Mouse (Mus musculus) neural tube, embryonic 10.5 days (tissue): ENCODE results near the gene Mrps23.

Experiments
- DNase-seq: peaks from one replicate; pipeline ENCODE4 v3.0.0-alpha.2; 2017; ENCODE audit warnings: low spot score; ENCODE audit errors: extremely low spot score

Gene Mrps23

DNA sequence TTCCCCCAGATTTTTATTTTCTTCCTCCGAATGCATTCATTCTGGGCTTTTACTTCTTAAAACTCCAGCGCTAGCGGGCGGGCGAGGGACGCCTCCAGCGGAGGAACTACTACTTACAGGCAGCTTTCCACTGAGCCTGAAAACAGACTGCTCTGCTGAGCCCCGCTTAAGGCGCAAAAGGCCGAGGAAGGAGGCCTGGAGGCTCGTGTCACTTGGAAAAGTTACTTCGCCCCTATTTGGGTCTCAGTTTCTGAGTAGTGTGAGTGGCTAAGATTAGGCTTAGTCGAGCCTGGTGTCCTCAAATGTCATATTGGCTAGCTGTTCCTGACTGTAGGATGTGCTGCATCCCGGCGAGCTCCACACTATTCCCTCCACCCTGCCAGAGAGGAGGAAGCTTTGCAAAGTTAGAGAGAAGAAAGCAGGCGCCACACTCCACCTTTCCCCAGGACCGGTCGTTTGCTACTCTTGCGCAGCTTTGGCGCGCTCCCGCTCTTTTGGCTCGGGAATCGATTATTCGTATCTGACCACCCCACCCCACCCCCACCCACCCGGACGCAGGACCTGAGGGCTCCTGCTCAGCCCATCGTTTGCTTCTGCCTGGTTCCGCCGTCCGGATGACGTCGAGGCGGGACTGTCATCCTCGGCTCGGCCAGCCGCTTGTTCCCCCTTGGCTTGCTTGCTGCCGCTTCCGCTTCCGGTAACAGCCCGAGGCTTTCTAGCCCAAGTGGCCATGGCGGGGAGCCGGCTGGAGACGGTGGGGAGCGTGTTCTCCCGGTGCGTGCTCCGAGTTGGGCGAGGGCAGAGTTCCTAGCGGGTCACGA, at the start of gene Mrps23:
Gene Mrps23 (plus strand): TSS at position 677 of the 821 bp plus-strand sequence.
- peak; percentile 90 for DNase-seq

DNA sequence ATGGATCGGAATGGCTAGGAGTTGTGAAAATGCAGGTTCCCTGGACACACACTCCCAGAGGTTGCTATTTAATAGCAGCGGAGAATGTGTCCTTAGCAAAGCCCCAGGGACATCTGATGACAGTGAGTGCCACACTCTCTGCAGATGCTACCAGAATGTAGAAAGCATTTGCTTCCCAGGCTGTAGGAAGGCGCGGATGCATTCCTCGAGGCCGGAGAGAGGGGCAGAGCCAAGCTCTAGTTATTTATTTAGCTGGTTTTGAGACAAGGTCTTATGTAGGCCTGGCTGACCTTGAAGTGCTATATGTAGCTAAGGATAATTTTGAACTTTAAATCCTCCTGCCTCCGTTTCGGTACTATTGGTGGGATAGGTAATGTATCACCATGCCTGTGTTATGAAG, 49.7 kb upstream of the Mrps23 start:
- peak; percentile 17 for DNase-seq

DNA sequence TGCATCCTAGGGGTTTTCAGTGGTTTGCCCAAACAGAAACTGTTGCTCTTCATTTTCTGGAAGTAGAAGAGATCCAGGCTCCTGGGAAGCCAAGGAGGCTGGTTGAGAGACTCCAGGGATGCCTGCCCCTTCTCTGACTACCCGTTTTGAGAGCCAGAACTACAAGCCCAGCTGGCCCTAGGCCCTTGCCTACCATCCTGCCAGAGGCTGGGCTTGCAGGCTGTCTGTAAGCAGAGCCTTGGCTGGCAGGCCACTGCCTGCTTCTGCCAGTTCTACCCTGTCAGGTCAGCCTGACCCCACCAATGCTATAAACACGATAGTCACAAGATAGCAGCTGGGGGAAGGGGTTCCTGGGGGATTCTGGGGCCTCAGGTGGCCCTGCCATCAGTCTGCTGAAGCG, 48.7 kb upstream of the Mrps23 start:
- DNase-seq, result no peak

DNA sequence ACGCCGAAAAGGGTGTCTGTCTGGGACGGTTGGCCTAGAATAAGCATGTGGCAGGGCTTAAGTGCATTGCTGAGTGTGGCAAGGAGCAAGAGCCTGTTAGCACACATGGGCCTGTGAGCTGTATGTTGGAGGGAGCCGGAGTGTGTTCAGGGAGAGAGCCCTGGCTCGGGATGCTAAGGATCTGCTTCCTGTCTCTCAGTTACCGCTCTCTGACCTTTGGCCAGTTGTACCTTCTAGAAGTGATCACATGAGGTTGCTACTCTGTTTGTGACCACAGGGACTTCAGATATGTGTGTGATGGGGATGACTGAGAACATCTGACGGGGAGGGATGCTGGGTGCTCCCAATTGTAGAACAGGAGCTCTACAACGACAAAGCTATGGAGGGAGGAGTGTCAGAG, 48.2 kb upstream of the Mrps23 start:
- DNase-seq, result no peak

DNA sequence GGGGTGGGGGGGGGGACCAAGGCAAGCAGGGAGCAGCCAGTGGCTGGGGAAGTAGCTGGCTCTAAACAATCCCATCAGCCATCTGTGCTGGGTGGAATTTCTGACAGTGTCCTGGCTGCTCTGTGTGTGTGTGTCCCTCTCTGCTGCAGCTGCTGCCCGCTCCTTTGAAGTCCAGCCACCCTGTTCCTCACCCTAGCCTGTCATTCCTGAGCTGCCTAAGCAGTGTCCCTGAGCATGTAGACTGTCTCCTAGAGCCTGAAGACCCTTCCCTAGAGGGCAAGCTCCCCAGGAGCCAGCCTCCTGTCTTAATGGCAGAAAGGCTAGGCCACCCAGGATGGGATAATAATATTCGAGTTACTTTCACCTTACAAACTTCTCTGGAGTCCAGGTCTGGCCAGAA, 47.8 kb upstream of the Mrps23 start:
- no peak for DNase-seq

DNA sequence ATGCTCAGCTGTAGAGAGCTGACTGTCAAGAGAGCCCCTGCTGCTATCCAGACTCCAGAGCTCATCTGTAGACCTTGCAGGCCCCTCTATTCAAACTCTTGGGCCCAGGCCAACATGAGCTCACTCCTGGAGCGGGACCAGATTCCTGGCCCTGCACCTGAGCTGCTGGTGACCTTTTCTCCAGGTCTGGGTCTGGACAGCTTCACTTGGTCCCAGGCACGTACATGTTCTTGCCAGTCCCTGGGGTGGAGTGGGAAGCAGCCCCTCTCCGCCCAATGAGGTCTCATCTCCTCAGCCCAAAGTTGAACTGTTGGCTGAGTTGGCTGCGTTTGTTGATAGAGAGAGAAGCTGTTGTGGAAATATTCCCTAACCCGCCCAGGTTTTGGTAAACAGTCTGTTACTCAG, 45.3 kb upstream of the Mrps23 start:
- DNase-seq, result no peak

DNA sequence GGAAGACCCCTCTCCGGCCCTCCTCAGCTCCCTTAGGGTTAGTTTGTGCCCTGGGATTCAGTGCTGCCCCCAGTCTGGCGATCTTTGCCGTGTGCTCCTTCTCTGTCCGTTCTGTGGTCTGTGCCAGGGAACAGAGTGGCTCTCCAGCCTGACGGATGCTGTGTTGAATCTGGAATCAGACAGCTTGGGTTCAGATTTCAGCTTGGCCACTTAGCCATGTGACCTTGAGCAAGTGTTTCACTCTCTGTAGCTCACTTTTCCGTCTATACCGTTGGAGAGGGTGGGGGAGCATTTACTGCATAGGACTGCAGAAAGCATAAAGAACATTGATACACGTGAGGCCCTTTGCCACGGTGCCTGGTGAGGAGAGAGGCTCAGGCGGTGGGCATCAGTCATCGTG, 44.8 kb upstream of the Mrps23 start:
- no peak for DNase-seq

DNA sequence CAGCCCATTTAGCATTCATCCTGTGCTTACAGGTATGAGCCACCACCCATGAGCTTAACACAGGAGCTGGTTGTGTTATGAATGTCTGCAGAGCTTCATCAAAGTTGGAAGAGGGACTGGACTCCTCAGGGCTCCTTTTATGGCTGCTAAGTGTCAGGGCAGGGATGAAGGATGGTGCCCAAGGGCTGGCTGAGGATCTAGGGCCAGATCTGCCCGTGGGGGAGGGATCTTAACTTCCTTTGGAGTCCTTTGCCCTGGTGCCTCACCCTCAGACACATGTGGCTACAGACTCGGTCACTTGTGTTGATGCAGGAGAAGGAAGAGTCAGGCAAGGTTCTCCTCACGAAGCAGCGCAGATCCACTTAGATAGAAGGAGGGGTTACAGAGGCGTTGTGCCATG, 43.9 kb upstream of the Mrps23 start:
- DNase-seq, result no peak

DNA sequence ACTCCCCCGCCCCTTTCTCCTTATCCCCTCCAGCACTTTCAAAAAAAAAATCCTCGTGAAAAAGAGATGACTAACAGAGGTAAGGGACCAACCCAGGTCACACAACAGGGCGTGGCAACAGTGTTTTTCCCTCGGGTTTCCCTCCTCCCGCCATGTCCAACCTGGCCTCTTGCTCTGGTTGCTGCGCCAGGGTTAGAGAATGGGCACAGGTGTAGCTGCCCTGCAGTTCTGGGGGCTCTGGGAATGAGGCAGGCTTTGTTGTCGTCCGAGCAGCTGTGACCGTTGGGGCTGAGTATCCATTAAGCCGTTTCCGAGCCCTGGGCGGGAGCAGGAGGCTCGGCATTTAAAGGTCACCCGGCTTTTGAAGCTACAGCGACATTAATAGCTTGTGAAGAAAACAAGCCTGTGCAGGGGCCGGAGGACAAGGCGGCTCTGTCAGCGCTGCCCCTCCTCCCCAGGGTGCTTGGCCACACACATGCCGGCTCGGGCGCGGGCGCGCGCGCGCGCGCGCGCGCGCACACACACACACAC, 43.1 kb upstream of the Mrps23 start:
- peak; percentile 82 for DNase-seq

DNA sequence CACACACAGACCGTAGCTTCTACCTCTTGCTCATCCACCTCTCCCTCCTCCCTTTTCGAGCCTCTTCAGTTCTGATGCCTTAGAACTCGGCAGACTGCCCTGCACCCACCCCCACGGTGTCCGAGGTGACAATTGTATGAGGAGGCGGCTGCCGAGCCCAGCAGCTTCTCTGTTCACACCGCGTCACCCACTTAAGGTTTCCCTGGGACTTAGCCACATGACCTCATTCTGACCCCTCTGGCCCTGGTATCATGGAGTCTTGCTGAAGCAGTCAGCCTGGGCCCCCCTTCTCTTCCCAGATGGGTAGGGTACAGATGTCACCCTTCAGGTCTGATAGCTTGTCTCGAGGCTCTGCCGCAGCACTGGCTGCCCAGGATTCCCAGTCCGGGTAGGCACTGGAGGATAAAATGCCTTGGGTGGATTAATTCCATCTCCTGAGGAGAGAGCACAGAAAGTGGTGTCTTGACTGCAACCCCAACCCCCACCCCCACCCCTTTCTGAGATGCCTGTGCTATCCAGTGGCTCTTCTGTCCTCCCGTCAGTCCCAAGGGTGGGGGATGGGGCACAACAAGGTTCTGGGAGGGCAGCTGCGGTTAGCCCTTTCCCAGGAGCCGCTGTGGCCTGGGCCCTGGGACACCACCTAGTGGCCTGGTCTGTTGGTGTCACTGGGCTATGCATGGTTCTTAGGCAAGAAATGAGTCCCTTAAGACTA, 42.4 kb upstream of the Mrps23 start:
- peak; percentile 87 for DNase-seq

DNA sequence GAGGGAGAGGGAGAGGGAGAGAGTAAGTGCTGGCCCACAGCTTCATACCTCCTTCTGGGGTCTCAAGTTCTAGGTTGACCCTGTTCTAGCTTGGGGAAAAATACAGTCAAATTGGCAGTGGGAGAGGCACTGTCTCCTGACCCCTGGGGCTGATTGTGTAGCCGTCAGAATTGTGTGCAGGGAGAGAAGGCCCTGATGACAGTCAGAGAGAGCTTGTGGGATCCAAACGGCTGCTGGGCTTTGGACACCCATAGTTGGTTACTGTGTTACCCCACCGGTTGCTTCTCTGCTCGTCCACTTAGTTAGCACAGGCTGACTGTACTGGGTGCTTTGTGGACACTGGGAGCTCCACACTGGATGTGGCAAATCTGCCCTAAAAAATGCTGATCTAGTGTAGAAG, 41.4 kb upstream of the Mrps23 start:
- DNase-seq, result no peak

DNA sequence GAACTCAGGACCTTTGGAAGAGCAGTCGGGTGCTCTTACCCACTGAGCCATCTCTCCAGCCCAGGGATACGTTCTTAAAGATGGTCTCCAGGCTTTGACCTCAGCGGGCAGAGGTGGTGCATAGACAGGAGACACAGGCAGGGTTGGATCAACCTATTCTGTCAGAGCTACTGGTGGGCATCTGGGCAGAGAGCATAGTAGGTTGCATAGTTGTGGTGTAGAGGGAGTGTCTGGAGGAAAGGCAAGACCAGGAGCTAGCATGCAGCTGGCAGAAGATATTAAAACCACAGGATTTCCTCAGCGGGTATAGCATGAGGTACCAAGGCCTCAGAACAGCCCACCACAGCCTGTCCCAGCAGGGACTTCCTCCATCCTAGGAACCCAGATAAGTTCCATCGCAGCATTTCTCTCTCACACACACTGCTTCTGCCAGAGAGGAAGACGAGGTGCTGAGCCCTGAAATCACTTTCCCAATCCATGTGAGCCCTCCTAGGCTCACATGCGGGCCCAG, 39.9 kb upstream of the Mrps23 start:
- DNase-seq, result no peak

DNA sequence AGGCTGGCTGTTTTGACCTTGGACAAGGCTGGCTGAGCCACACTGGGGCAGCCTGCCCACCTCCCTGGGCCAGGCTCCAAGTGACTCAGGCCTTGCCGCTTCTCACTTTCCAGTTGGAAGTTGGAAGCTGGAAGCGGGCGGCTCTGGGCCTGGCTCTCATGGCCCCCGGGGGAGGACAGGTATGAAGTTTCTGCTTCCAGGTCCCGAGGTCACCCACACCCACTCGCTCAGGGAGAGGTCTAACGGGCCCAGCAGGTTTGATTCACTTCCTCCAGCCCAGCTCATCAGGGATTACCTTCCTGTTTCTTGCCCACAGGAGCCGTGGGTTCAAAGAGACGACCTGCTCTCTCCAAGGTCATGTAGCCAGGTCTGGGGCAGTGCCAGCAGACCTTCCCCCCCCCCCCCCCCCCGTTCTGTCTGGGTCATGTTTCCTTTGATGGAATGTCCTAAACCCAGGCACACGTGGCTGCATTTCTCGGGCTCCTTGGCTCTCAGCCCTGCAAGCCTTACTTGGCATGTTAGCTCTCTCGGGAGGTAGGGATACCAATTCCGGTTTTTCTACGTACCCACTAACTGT, 39.3 kb upstream of the Mrps23 start:
- DNase-seq, result no peak

DNA sequence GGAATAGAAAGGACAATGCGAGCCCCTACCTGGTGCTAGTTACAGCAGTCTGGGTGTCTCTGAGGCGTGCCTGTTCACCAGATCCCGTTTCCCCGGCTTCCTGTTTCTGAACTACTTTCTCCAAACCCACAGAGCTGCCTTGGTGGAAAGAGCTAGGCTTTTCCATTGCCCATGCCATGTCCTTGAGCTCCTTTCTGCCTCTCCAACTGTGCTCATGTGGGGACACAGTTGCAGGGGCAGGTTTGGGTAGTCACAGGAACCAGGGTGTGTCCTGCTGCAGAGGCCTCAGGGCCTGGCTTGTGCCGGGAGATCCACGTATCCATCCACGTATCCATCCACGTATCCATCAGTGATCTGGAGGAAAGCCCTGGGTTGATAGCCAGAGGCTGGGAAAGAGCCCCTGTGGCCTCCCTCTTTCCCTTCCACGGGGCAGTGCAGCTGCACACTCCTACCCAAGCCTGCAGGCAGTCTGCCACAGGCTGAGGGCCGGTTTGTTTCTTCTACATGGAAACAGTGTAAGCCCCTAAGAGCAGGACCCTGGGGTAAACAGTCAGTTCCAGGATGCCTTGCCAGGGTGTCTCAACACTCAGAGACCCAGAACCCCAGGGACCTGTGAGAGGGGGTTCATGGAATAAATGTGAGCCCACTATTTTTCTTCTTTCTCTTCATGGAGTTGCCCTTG, 38.4 kb upstream of the Mrps23 start:
- DNase-seq, result no peak

DNA sequence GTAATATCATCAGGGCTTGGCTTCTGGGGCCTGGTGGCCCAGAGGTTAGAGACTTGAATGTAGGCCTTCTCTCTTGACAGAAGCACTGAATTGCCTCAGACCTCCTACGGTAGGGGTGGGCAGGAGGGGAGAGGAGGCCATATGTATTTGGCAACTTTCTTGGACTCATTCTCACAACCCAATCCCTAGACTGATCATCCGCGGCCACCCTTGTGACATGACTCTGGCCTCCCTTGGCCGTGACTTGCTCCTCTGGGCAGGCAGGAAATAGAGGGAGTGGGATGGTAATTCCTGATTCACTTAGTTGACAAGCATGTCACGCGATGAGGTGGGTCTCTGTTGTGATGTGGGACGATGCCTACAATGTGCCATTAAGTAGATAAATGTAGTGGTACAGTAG, 37.7 kb upstream of the Mrps23 start:
- no peak for DNase-seq

DNA sequence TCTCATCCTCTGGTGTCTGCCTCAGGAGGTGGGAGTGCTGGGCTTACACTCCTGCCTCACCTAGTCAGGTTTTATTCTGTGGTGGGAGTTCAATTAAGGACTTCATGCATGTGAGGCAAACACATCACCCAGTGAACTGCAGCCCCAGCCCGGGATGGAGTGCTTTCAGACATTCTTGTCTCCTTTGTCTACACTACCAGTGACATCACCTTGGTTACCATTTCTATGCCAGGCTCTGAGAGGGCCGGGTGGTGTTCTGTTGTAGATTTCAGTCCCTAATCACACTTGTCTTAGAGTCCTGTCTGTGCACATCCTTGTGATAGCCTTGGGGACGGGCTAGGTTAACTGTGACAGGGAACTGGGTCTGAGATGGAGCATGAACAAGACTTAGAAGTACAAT, 35.6 kb upstream of the Mrps23 start:
- no peak for DNase-seq

DNA sequence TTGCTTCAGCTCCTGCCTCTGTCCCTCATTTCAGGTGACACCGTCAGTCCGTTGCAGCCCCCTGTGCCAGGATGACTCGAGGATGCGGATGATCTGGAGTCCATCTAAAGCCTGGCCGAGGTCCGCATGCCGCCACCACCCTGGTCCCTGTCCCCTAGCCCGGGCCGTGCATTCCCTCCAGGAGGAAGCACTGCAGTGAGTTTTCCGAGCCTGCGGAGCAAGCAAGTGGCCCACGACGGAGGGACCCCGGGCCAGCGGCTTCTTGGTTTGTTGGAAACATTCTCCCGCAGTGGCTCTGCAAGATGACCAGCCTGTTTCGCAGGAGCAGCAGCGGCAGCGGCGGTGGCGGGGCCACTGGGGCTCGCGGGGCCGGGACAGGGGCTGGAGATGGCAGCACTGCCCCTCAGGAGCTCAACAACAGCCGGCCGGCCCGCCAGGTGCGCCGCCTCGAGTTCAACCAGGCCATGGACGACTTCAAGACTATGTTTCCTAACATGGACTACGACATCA, 34.6 kb upstream of the Mrps23 start:
- no peak for DNase-seq

DNA sequence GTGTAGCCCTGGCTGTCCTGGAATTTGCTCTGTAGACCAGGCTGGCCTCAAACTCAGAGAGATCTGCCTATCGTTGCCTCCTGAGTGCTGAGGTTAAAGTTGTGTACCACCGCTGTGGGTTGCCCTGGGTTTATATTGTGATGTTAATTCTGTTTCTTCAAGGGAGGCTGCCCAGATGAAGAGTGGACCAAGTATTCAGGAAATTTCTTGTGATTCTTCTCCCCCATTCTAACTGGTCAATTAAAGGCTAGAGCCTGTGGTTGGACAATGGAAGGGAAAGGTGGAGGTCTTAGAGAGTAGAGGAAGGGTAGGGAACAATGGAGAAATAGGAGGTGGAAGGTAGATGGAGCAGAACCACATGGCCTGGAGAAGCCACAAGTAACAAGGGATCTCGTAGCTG, 33.6 kb upstream of the Mrps23 start:
- DNase-seq, result no peak

DNA sequence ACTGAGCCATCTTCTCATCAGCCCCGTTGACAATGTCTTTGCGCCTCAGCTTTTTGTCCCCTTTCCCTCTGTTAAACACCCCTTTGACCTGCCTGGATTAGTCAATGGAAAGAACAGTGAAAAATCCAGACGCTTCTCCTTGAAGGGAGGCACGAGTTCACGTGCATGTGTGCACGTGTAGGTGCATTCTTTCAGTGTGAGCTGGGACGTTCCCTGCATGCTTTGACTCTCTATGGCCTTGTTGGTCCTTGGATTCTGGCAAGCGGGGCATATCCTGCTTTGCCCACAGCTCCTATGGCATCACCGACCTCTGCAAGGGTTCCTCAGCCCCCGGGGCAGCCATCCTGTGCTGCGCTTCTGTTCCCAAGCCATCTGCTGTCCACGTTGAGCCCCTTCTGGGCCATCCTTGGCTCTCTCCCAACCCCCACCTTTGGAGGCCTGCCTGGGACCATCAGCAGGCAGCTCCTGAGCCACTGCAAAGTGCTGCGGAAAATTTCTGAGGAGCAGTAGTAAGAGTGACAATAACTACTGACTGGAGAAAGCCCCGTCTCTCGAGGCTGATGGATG, 32.2 kb upstream of the Mrps23 start:
- DNase-seq, result no peak

DNA sequence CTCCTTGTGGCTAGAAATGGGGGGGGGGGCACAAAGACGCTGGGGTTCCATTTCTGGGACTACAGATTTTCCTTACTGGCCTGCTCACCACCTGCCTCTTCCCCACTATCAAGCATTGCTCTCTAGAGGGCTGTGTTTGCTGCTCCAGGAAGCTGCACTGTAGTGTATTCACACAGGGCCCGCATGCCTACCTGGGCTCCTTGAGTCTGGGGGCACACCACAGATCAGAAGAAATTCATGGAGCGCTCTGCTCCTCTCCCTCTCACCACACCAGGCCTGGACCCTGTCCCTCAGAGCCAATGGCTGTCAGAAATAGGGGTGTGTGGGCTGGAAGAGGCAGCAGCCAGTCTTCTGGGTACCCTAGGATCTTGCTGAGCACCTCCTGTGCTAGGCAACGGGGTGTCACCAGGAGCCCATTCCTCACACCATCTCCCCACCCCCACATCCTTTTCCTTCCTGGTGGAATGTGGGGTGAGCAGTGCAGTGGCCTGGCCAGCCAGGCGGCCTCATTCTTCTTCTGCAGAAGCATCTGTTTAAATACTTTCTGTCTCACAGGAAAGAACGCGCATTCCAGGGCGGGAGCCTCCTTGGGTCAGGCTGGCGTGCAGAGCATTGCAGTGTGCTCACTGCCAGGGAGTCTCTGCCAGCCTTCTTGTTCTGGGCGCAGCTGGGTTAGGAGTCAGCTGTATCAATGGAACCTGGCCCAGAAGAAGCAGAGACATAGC, 31.4 kb upstream of the Mrps23 start:
- peak; percentile 73 for DNase-seq
